Mouse (Mus musculus) gastrocnemius, postnatal 4 days (tissue): ENCODE measurements around the gene Ifitm6. TPM values are rescaled to one million over a fixed set of nuclear protein-coding genes. Genes with fewer than 3 reads are reported as not detected.
"Not testable (repeated sequence)": the region's sequence is repeated elsewhere in the genome, so short reads cannot be mapped to it uniquely, and the experiment has no call there.

ENCODE experiments used
- DNase-seq, 2 experiments: peaks; one replicate each; pipeline ENCODE4 v3.0.0; 2021 to 2022; ENCODE audit warnings: low spot score in 2 of 2, mixed read lengths in 2 of 2
- total RNA-seq, 2 experiments: library from RNA; stranded (reverse); gene quantifications; 2 replicates each; pipeline ENCODE4 v1.2.3; 2021

Gene Ifitm6
- total RNA-seq, 2 experiments from 2014 or later = 1.2 TPM; not detected in 1

- no peak for DNase-seq
Measured at GRCm38 (mm10) chr7:140973396-140974165, 44.1 kb downstream of the Ifitm6 start.

GRCm38 (mm10) chr7:140971479-140972171, 46.1 kb downstream of the Ifitm6 start:
- DNase-seq = no peak

GRCm38 (mm10) chr7:140970931-140971330, 46.8 kb downstream of the Ifitm6 start:
- no peak for DNase-seq

GRCm38 (mm10) chr7:140968710-140969109, 49.0 kb downstream of the Ifitm6 start:
- not testable (repeated sequence) for DNase-seq

GRCm38 (mm10) chr7:140967862-140968591, 49.7 kb downstream of the Ifitm6 start:
- no peak for DNase-seq

GRCm38 (mm10) chr7:140966921-140967320, 50.8 kb downstream of the Ifitm6 start, which contains the start of gene Ifitm1:
Gene Ifitm1 (plus strand): TSS chr7:140967221.
- no peak for DNase-seq

Other genes starting within 250 kb of the Ifitm6 start
- not detected for gene Syce1, start 230.1 kb downstream of the Ifitm6 start, total RNA-seq
- under 1 TPM in 1 of 2 experiments, not detected in 1; 0.07 TPM for gene Zfp941, start 195.7 kb downstream of the Ifitm6 start, total RNA-seq
- gene Urah, start 182.9 kb downstream of the Ifitm6 start, total RNA-seq = under 1 TPM in 1 of 2 experiments, not detected in 1; 0.44 TPM
- not detected for gene Scgb1c1, start 172.4 kb downstream of the Ifitm6 start, total RNA-seq
- gene Odf3, start 170.1 kb downstream of the Ifitm6 start, total RNA-seq = not detected
- not detected for gene Gm45785, start 161.6 kb downstream of the Ifitm6 start, total RNA-seq
- gene Ric8a, start 161.0 kb downstream of the Ifitm6 start, total RNA-seq = 10 to 100 TPM; 35.4 to 40.9 TPM
- gene Bet1l, start 160.3 kb downstream of the Ifitm6 start, total RNA-seq = 10 to 100 TPM; 23.7 to 24.5 TPM
- 100 to 1,000 TPM; 120 to 129 TPM for gene Psmd13, start 136.0 kb downstream of the Ifitm6 start, total RNA-seq
- gene Sirt3, start 135.6 kb downstream of the Ifitm6 start, total RNA-seq = 10 to 100 TPM; 16.4 to 18.9 TPM
- 100 to 1,000 TPM; 754 to 792 TPM for gene Cox8b, start 117.5 kb downstream of the Ifitm6 start, total RNA-seq
- under 1 TPM in 1 of 2 experiments, not detected in 1; 0.08 TPM for gene Nlrp6, start 97.0 kb downstream of the Ifitm6 start, total RNA-seq
- 10 to 100 TPM; 15.8 to 16.6 TPM for gene Pgghg, start 76.5 kb downstream of the Ifitm6 start, total RNA-seq
- 1 to 10 TPM; 2.0 to 2.4 TPM for gene Ifitm5, start 67.6 kb downstream of the Ifitm6 start, total RNA-seq
- gene Gm45717, start 62.0 kb downstream of the Ifitm6 start, total RNA-seq = not detected
- 100 to 1,000 TPM; 238 to 274 TPM for gene Ifitm2, start 61.9 kb downstream of the Ifitm6 start, total RNA-seq
- 1 to 10 TPM; 4.9 to 8.2 TPM for gene Ifitm1, start 50.7 kb downstream of the Ifitm6 start, total RNA-seq
- gene Ifitm3, start 7.2 kb downstream of the Ifitm6 start, total RNA-seq = 10 to 100 TPM; 75.0 to 79.2 TPM
- not detected for gene Gm17387, start 11.2 kb upstream of the Ifitm6 start, total RNA-seq
- gene B4galnt4, start 43.2 kb upstream of the Ifitm6 start, total RNA-seq = under 1 TPM; 0.22 to 0.62 TPM
- under 1 TPM; 0.25 to 0.54 TPM for gene Pkp3, start 60.3 kb upstream of the Ifitm6 start, total RNA-seq
- gene Sigirr, start 82.6 kb upstream of the Ifitm6 start, total RNA-seq = 1 to 10 TPM; 2.9 to 3.7 TPM
- not detected for gene Ano9, start 99.9 kb upstream of the Ifitm6 start, total RNA-seq
- gene Ptdss2, start 104.5 kb upstream of the Ifitm6 start, total RNA-seq = 10 to 100 TPM; 22.6 to 29.0 TPM
- 10 to 100 TPM; 64.5 to 79.3 TPM for gene Rnh1, start 154.9 kb upstream of the Ifitm6 start, total RNA-seq
- gene Hras, start 176.1 kb upstream of the Ifitm6 start, total RNA-seq = 100 to 1,000 TPM; 166 to 193 TPM
- 1 to 10 TPM; 4.9 to 5.2 TPM for gene Lrrc56, start 176.2 kb upstream of the Ifitm6 start, total RNA-seq
- gene Lmntd2, start 196.2 kb upstream of the Ifitm6 start, total RNA-seq = not detected
- 10 to 100 TPM in 1 of 2 experiments, 1 to 10 TPM in 1; 9.8 to 14.2 TPM for gene Rassf7, start 197.9 kb upstream of the Ifitm6 start, total RNA-seq
- 10 to 100 TPM; 48.4 to 63.3 TPM for gene Phrf1, start 210.9 kb upstream of the Ifitm6 start, total RNA-seq
- 1 to 10 TPM; 1.4 TPM for gene Irf7, start 248.6 kb upstream of the Ifitm6 start, total RNA-seq